Mouse (Mus musculus): ENCODE results near the gene Wnt10b. TPM values are rescaled to one million over a fixed set of nuclear protein-coding genes. Genes with fewer than 3 reads are reported as not detected.

Wnt10b gene
- polyA plus RNA-seq, 1 experiment from 2014 or later: 0.12 TPM

DNA sequence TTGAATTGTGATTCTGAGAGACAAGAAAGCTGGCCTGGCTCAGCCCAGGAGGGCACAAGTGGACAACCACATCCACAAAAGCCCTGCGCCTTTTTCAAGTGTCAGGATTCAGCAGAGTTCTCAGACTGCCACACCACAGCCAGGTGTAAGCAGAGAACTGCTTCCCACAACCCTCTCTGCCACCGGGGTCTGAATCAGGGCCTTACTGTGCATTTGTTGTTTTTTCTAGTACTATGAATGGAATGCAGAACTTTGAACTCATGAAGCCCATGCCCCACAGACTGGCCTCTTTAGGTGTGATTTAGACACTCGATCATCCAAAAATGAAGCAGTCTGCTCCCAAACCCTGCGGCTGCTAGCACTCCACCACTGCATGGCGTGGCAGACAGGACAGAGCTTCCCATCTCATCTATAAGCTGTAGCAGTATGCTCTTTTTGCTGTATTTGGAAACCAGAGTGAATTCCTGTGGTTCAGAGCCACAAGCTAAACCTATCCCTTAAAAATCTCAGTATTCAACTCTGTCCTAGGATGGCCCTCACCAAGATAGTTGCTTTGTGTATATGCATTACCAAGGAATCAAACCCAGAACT lies 43.9 kb downstream of the Wnt10b start:
- no peak for DNase-seq (ENCODE audit: low spot score)
- WGBS: 72% methylated on average over 5 of the region's 5 CpGs
- H3K27ac ChIP-seq (ENCODE audit: low read depth): no peak overlapping the region
- H3K4me2 ChIP-seq (ENCODE audit: low read length): no peak overlapping the region
- no peak overlapping the region for H3K4me3 ChIP-seq (ENCODE audit: low read depth, low read length)
- peaks cover 27% of the 10 kb centered on the region for H3K36me3 ChIP-seq (ENCODE audit: control insufficient read depth, insufficient read depth, low read length)
- no peak overlapping the region for H3K9ac ChIP-seq (ENCODE audit: low read length)
- H3K27me3 ChIP-seq (replicated peaks; ENCODE audit: control insufficient read depth, insufficient read depth, low read length): 0 out of 2 replicates have a peak, but pooled peaks cover 3% of the 10 kb centered on the region
- no peak for ATAC-seq (replicated peaks; ENCODE audit: low FRiP score, low TSS enrichment, low read depth)
- no peaks in the 10 kb centered on the region for H3K9me3 ChIP-seq (ENCODE audit: control insufficient read depth, low read length)
- 0 out of 2 replicates have a peak, but pooled peaks cover 4% of the 10 kb centered on the region for H3K4me1 ChIP-seq (replicated peaks; ENCODE audit: control insufficient read depth, insufficient read depth, low read length)

DNA sequence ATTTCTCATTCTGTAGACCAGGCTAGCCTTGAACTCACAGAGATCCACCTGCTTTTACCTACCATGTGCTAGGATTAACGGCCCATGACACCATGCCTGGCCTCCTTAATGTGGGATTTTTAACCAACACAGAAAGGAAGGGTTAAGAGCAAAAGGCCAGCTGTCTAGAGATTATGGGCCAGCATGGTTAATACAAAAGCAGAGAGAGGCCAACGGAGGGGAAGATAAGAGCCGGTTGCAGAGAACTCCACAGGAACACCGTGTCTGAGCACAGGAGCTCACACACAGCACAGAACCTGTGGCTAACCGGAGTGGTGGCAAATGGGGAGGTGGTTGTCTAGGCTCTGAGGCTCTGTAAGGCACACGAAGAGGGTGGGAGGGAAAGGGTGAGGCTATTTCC lies 44.6 kb downstream of the Wnt10b start:
- H3K4me3 ChIP-seq (ENCODE audit: low read depth, low read length): no peak overlapping the region
- H3K9ac ChIP-seq (ENCODE audit: low read length): no peak overlapping the region
- no peak overlapping the region for H3K27ac ChIP-seq (ENCODE audit: low read depth)
- peaks cover 21% of the 10 kb centered on the region for H3K36me3 ChIP-seq (ENCODE audit: control insufficient read depth, insufficient read depth, low read length)
- no peaks in the 10 kb centered on the region for H3K9me3 ChIP-seq (ENCODE audit: control insufficient read depth, low read length)
- H3K4me1 ChIP-seq (replicated peaks; ENCODE audit: control insufficient read depth, insufficient read depth, low read length): 0 out of 2 replicates have a peak, but pooled peaks cover 6% of the 10 kb centered on the region
- DNase-seq (ENCODE audit: low spot score) (no peak), ATAC-seq (replicated peaks; ENCODE audit: low FRiP score, low TSS enrichment, low read depth) (no peak)
- H3K27me3 ChIP-seq (replicated peaks; ENCODE audit: control insufficient read depth, insufficient read depth, low read length): 0 out of 2 replicates have a peak, but pooled peaks cover 5% of the 10 kb centered on the region
- 64% methylated on average over 6 of the region's 6 CpGs for whole genome bisulfite sequencing
- H3K4me2 ChIP-seq (ENCODE audit: low read length): no peak overlapping the region

DNA sequence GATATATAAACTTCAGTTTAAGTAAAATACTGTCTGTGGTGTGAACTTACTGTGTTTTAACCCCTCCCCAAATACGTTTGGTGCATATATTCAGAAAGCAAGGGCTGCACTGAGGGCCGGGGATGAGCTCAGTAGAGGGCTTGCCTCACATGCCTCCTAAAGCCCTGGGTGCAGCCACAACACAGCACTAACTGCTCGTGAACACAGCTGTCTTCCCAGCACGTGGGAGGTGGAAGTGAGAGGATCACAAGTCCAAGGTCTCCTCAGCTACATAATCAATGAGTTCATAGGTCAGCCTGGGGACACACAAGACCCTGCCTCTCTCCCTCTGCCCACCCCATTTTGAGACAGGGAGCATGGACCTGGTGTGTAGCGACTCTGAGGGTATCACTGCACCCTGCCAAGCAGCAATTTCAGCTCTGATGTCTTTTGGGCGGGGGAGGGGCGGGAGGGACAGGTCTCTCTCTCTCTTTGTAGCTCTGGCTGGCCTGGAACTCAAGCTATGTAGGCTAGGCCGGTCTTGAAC lies 45.9 kb downstream of the Wnt10b start:
- Histone ChIP-seq H3K4me3 (ENCODE audit: low read depth, low read length) (no peak overlapping the region), H3K4me2 (ENCODE audit: low read length) (no peak overlapping the region), H3K4me1 (replicated peaks; ENCODE audit: control insufficient read depth, insufficient read depth, low read length) (peaks cover 10% of the 10 kb centered on the region; the same call in 1 of the 2 replicates), H3K27me3 (replicated peaks; ENCODE audit: control insufficient read depth, insufficient read depth, low read length) (0 out of 2 replicates have a peak, but pooled peaks cover 5% of the 10 kb centered on the region), H3K9me3 (ENCODE audit: control insufficient read depth, low read length) (no peaks in the 10 kb centered on the region), H3K36me3 (ENCODE audit: control insufficient read depth, insufficient read depth, low read length) (peaks cover 14% of the 10 kb centered on the region), H3K9ac (ENCODE audit: low read length) (no peak overlapping the region), H3K27ac (ENCODE audit: low read depth) (no peak overlapping the region)
- no peak for ATAC-seq (replicated peaks; ENCODE audit: low FRiP score, low TSS enrichment, low read depth)
- 57% methylated on average over 8 of the region's 8 CpGs for WGBS
- DNase-seq (ENCODE audit: low spot score): no peak

DNA sequence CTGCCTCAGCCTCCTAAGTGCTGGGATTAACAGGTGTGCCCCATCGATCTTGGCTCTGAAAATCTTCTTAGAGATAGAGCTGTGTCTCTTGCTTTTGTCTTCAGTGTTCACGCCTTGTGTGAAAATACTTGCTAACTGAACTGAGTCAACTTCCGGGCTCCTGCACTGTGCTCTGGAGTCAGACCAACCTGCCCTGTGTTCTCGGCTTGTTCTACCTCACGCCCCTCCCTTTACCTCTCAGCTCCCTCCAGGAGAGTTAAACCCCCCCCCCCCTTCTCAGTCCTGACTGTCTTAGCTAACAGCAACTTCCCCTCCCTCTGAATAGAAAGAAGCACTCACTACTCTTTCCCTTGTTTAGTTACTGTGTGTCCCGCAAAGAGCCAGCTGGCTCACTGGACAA lies 47.2 kb downstream of the Wnt10b start:
- Histone ChIP-seq H3K9ac (ENCODE audit: low read length) (no peak overlapping the region), H3K4me1 (replicated peaks; ENCODE audit: control insufficient read depth, insufficient read depth, low read length) (peaks cover 15% of the 10 kb centered on the region), H3K27ac (ENCODE audit: low read depth) (no peak overlapping the region), H3K4me3 (ENCODE audit: low read depth, low read length) (no peak overlapping the region), H3K9me3 (ENCODE audit: control insufficient read depth, low read length) (no peaks in the 10 kb centered on the region), H3K36me3 (ENCODE audit: control insufficient read depth, insufficient read depth, low read length) (peaks cover 2% of the 10 kb centered on the region; the same call in 1 of the 2 replicates), H3K27me3 (replicated peaks; ENCODE audit: control insufficient read depth, insufficient read depth, low read length) (0 out of 2 replicates have a peak, but pooled peaks cover 5% of the 10 kb centered on the region), H3K4me2 (ENCODE audit: low read length) (no peak overlapping the region)
- WGBS: 80% methylated on average over 6 of the region's 6 CpGs
- DNase-seq (ENCODE audit: low spot score): no peak
- no peak for ATAC-seq (replicated peaks; ENCODE audit: low FRiP score, low TSS enrichment, low read depth)

DNA sequence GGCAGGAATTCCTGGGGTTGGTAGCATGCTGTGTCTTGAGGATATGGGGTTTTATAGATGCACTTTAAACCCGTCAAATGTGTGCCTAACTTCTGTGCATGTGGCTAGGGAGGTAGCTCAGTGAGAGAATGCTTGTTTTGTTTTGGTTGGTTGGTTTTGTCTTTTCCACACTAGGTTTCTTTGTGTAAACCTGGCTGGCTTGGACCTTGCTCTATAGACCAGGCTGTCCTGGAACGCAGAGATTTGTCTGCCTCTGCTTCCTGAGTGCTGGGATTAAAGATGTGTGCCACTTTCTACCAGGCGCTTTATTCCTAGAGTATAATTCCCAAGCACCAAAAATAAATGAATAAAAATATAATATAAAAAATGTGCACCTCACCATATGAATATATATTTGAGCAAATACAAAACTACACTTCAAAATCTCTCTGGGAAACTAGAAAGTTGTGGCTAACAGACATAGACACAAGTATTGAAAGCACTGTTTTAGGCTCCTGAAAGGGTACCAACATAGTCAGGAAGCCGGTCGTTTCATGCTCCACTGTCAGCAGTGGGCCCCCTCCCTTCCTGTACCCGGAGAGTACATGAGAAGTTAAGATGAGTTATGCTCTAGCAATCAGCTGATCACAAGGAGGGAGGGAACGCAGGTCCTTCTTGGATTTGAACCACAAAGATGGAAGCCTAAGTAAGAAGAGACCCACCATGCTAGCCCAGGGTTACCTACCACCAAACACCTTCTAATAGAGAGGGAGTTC lies 48.0 kb downstream of the Wnt10b start:
- Histone ChIP-seq H3K4me3 (ENCODE audit: low read depth, low read length) (no peak overlapping the region), H3K9ac (ENCODE audit: low read length) (no peak overlapping the region), H3K4me1 (replicated peaks; ENCODE audit: control insufficient read depth, insufficient read depth, low read length) (peaks cover 15% of the 10 kb centered on the region), H3K27ac (ENCODE audit: low read depth) (no peak overlapping the region), H3K27me3 (replicated peaks; ENCODE audit: control insufficient read depth, insufficient read depth, low read length) (0 out of 2 replicates have a peak, but pooled peaks cover 5% of the 10 kb centered on the region), H3K4me2 (ENCODE audit: low read length) (no peak overlapping the region), H3K36me3 (ENCODE audit: control insufficient read depth, insufficient read depth, low read length) (no peaks in the 10 kb centered on the region), H3K9me3 (ENCODE audit: control insufficient read depth, low read length) (no peaks in the 10 kb centered on the region)
- no peak for DNase-seq (ENCODE audit: low spot score)
- 68% methylated on average over 7 of the region's 7 CpGs for WGBS
- ATAC-seq (replicated peaks; ENCODE audit: low FRiP score, low TSS enrichment, low read depth): no peak

DNA sequence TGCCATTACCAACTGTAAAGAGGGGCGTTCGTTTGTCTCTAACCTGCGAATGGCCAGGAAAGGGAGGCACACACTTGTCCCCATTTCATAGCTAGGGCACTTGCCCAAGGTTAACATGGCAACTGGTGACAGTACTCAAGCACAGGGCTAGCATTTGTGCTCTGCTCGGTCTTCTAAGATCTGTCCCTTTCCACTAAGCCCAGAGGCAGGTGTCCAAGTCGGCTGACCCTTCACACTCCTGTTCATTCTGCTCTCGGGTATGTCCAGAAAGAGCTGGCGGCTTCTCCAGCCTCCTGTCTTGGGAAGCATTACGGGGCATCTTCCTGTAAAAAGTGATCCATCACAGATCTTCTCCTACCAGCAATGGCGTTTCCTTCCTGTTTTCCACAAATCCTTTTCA lies 49.6 kb downstream of the Wnt10b start:
- H3K4me2 ChIP-seq (ENCODE audit: low read length): peak overlapping the region; percentile 83
- ATAC-seq (replicated peaks; ENCODE audit: low FRiP score, low TSS enrichment, low read depth) (no peak), DNase-seq (ENCODE audit: low spot score) (no peak)
- H3K27ac ChIP-seq (ENCODE audit: low read depth): no peak overlapping the region
- peaks cover 15% of the 10 kb centered on the region for H3K4me1 ChIP-seq (replicated peaks; ENCODE audit: control insufficient read depth, insufficient read depth, low read length)
- no peaks in the 10 kb centered on the region for H3K9me3 ChIP-seq (ENCODE audit: control insufficient read depth, low read length)
- H3K36me3 ChIP-seq (ENCODE audit: control insufficient read depth, insufficient read depth, low read length): no peaks in the 10 kb centered on the region
- WGBS: 25% methylated on average over 9 of the region's 9 CpGs
- H3K9ac ChIP-seq (ENCODE audit: low read length): no peak overlapping the region
- 0 out of 2 replicates have a peak overlapping the region, but pooled peaks have one; percentile 62 for H3K4me3 ChIP-seq (ENCODE audit: low read depth, low read length)
- 0 out of 2 replicates have a peak, but pooled peaks cover 6% of the 10 kb centered on the region for H3K27me3 ChIP-seq (replicated peaks; ENCODE audit: control insufficient read depth, insufficient read depth, low read length)

DNA sequence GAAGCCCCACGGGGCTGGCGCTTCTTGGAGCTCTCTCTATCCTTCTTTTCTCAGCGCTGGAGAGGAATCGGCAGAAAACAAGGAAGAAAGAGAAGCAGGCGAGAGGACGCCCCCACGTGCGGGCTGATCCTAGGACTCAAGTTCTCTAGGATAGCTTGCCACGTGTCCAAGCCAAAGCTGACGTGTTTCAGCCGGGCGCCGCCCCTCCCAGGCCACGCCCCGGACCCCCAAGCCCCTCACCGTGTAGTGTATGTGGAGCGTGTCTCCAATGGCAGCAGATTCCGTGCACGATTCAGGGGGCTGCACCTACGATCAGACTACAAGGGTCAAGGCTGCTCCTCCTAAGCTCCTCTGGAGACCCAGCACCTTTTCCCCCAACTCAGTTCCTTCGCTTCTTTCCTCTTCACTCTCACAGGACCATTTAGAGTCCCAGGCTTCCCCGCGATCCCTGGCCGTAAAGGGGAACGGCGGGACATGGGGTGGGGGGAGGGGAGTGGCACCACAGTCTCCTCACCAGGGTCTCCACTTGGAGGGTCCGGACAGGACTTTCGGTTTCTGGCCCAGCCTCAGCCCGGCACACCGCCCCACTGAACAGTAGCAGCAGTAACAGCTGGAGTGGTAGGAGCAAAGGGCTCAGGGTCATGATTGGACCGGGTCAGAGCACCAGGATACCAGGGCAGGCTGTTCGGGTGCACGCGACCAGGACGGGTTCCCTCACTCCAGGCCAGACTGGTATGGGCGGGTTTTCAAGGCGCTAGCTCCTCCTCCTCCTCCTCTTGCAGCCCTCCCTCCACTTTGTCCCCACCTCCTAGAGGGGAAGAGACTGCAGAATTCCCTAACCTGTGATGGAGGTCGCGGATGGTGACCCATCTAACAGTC lies 50.3 kb downstream of the Wnt10b start, which contains the start of gene Fkbp11:
TSS of gene Fkbp11 (minus strand) at position 756 of the 879 bp plus-strand sequence.
- Histone ChIP-seq H3K4me1 (replicated peaks; ENCODE audit: control insufficient read depth, insufficient read depth, low read length) (peaks cover 15% of the 10 kb centered on the region), H3K9ac (ENCODE audit: low read length) (peak within 1 kb of the TSS; percentile 53), H3K9me3 (ENCODE audit: control insufficient read depth, low read length) (no peaks in the 10 kb centered on the region), H3K27me3 (replicated peaks; ENCODE audit: control insufficient read depth, insufficient read depth, low read length) (0 out of 2 replicates have a peak, but pooled peaks cover 8% of the 10 kb centered on the region), H3K4me2 (ENCODE audit: low read length) (peak within 1 kb of the TSS; percentile 83), H3K36me3 (ENCODE audit: control insufficient read depth, insufficient read depth, low read length) (no peaks in the 10 kb centered on the region), H3K27ac (ENCODE audit: low read depth) (no peak within 1 kb of the TSS), H3K4me3 (ENCODE audit: low read depth, low read length) (peak within 1 kb of the TSS; percentile 62)
- DNase-seq (ENCODE audit: low spot score): peak; percentile 78
- under 1% methylated on average over 39 of the region's 39 CpGs for WGBS
- peak; percentile 78 for ATAC-seq (replicated peaks; ENCODE audit: low FRiP score, low TSS enrichment, low read depth)

DNA sequence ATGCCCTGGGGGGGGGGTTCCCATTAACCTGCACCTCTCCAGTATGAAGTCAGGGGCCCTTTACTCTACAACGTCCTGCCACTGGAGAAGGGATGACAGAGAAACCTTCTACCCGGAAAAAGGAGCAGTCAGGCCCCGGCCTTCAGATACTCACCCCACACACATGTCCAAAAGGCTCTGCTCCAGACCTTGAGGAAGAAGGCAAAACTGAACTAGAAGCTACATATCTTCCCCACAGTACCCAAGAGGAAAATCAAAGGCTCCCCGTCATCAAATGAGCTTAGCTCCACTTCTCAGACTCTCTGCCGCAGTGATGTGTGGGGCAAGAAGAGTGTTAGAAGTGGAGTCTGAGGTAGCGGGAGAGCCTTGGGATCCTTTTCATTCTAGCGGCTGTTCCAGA lies 51.2 kb downstream of the Wnt10b start:
- Histone ChIP-seq H3K9me3 (ENCODE audit: control insufficient read depth, low read length) (no peaks in the 10 kb centered on the region), H3K27ac (ENCODE audit: low read depth) (no peak overlapping the region), H3K4me2 (ENCODE audit: low read length) (peak overlapping the region; percentile 83), H3K27me3 (replicated peaks; ENCODE audit: control insufficient read depth, insufficient read depth, low read length) (0 out of 2 replicates have a peak, but pooled peaks cover 8% of the 10 kb centered on the region), H3K36me3 (ENCODE audit: control insufficient read depth, insufficient read depth, low read length) (no peaks in the 10 kb centered on the region), H3K4me1 (replicated peaks; ENCODE audit: control insufficient read depth, insufficient read depth, low read length) (peaks cover 15% of the 10 kb centered on the region), H3K4me3 (ENCODE audit: low read depth, low read length) (peak overlapping the region; percentile 62), H3K9ac (ENCODE audit: low read length) (peak overlapping the region; percentile 53; the same call in 1 of the 2 replicates)
- WGBS: 41% methylated on average over 7 of the region's 7 CpGs
- DNase-seq (ENCODE audit: low spot score) (no peak), ATAC-seq (replicated peaks; ENCODE audit: low FRiP score, low TSS enrichment, low read depth) (no peak)

All from intestine, embryonic 14.5 days (tissue).